Mouse (Mus musculus) neural tube, embryonic 12.5 days (tissue): ENCODE measurements around the gene Rabif. TPM values are rescaled to one million over a fixed set of nuclear protein-coding genes. Genes with fewer than 3 reads are reported as not detected.

Experiments
- polyA plus RNA-seq: library from polyadenylated mRNA; unstranded; fragments of >200 nt; fragmentation: Nextera tagmentation; extraction: Ambion mirVana; gene quantifications from 2 replicates; pipeline ENCODE4 v1.2.1, GENCODE M21; 2016

Gene Rabif
- polyA plus RNA-seq, 1 experiment from 2014 or later = 50.8 TPM

Other genes starting within 250 kb of the Rabif start
- 35.7 and 44.8 TPM in 2 replicates for gene Myog, start 204.7 kb upstream of the Rabif start, polyA plus RNA-seq
- gene Ppfia4, start 161.7 kb upstream of the Rabif start, polyA plus RNA-seq = 8.0 and 8.6 TPM in 2 replicates
- gene Tmem183a, start 132.7 kb upstream of the Rabif start, polyA plus RNA-seq = 110 and 114 TPM in 2 replicates
- gene 4933406M09Rik, start 108.7 kb upstream of the Rabif start, polyA plus RNA-seq = not detected in 2 replicates
- gene Cyb5r1, start 89.1 kb upstream of the Rabif start, polyA plus RNA-seq = 27.9 and 29.8 TPM in 2 replicates
- 71.1 and 74.5 TPM in 2 replicates for gene Adipor1, start 79.3 kb upstream of the Rabif start, polyA plus RNA-seq
- 31.8 and 33.2 TPM in 2 replicates for gene Klhl12, start 39.1 kb upstream of the Rabif start, polyA plus RNA-seq
- not detected in 2 replicates for gene Mgat4e, start 55.0 kb downstream of the Rabif start, polyA plus RNA-seq
- gene Kdm5b, start 65.5 kb downstream of the Rabif start, polyA plus RNA-seq = 108 and 114 TPM in 2 replicates
- 7.8 and 9.8 TPM in 2 replicates for gene Syt2, start 152.0 kb downstream of the Rabif start, polyA plus RNA-seq